Mouse (Mus musculus): ENCODE measurements around the gene Slc23a2. TPM values are rescaled to one million over a fixed set of nuclear protein-coding genes. Genes with fewer than 3 reads are reported as not detected.

Slc23a2 gene
- polyA plus RNA-seq, 1 experiment from 2014 or later, result 5.6 TPM

DNA sequence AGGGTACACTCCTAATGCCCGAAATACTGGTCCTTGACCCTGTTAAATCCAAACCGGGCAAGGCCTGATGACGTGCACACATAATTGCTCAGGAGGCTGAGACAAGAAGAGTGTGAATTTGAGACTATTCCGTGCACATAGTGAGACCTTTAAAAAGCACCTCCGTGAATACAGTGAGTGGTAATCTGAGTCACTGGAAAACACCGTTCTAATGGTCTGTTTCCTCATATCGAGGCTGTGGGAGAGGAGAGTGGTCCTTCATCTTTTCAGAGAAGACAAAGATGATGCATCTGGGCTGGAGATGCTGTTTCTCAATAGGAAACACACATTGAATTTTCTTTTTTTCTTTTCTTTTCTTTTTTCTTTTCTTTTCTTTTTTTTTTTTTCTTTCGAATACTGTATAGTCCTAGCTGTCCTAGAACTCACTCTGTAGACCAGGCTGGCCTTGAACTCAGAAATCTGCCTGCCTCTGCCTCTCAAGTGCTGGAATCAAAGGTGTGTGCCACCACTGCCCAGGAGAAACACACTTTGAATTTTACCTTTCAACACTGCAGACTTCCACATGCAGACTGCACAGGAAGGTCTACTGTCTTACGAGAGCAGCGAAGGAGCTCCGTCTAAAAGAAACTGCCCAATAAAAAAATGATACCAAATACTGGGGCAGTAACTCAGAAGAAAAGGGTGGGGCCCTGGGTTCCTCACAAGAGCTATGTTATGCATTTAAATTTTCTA, 113.4 kb downstream of the Slc23a2 start:
- H3K4me1 ChIP-seq (replicated peaks; ENCODE audit: control insufficient read depth, insufficient read depth), result 0 out of 2 replicates have a peak, but pooled peaks cover 3% of the 10 kb centered on the region
- no peaks in the 10 kb centered on the region for H3K36me3 ChIP-seq (ENCODE audit: control insufficient read depth, insufficient read depth, low read length)
- ATAC-seq (ENCODE audit: low FRiP score, low TSS enrichment) (no peak), DNase-seq (ENCODE audit: low spot score) (no peak)
- no peak for TF ChIP-seq CTCF (IDR thresholded peaks at IDR 0.05; ENCODE audit: low read depth)
- no peak for TF ChIP-seq EP300 (optimal IDR thresholded peaks at IDR 0.05)
- H3K27ac ChIP-seq (replicated peaks), result peak overlapping the region; percentile 82; the same call in 1 of the 2 replicates
- H3K4me2 ChIP-seq (replicated peaks; ENCODE audit: low read depth), result no peak overlapping the region
- H3K4me3 ChIP-seq (ENCODE audit: low read depth, low read length), result no peak overlapping the region
- H3K9me3 ChIP-seq (ENCODE audit: control insufficient read depth, low read length), result no peaks in the 10 kb centered on the region
- no peaks in the 10 kb centered on the region for H3K27me3 ChIP-seq (ENCODE audit: control insufficient read depth, insufficient read depth, low read length)
- H3K9ac ChIP-seq (ENCODE audit: low read length), result no peak overlapping the region
- WGBS, result 73% methylated on average over 11 of the region's 11 CpGs

DNA sequence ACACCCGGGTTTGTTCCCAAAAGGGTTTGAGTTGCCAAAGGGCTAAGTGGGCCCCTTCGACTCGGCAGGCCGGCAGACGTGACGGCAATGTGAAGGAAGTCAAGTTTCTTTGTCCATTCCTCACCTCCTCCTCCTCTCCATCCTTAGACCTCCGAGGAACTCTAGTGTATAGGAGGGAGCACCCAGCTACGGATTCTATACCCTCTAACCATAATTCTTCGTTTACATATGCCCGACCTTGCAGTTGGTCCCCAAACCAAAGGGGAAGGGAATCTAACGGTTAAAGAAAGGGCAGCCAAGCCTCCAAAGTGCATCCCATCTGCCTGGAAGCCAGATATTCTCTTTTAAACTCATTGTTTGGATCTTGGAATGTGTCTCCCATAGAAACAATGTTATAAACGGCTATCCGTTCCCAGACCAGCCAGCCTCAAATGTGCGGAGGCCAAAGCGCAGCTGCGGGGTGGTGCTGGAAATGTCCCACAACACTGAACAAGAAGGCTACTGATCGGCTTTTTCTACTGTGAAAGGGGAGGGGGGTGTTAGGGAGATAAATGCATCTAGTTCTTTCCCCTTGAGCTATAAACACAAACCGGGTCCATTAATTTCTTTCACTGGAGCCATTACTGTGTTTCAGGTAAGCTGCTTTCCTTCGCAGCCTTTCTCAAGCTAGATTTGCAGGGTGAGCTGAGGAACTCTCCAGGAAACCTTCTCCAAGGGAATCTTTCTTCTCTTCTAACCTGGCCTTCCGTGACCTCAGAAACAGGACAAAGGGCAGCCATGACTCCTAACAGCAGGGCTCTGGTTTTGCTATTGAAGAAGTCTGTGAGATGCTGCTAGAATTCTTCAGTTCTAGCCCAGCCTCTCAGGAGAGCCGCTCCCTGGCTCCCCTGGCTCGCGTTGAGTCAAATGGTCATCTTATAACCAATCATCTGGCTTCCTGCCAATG, 114.2 kb downstream of the Slc23a2 start:
- Histone ChIP-seq H3K27me3 (ENCODE audit: control insufficient read depth, insufficient read depth, low read length) (no peaks in the 10 kb centered on the region), H3K4me3 (ENCODE audit: low read depth, low read length) (peak overlapping the region; percentile 55), H3K36me3 (ENCODE audit: control insufficient read depth, insufficient read depth, low read length) (no peaks in the 10 kb centered on the region), H3K9me3 (ENCODE audit: control insufficient read depth, low read length) (no peaks in the 10 kb centered on the region), H3K4me2 (replicated peaks; ENCODE audit: low read depth) (peak overlapping the region; percentile 80), H3K9ac (ENCODE audit: low read length) (peak overlapping the region; percentile 13), H3K4me1 (replicated peaks; ENCODE audit: control insufficient read depth, insufficient read depth) (0 out of 2 replicates have a peak, but pooled peaks cover 3% of the 10 kb centered on the region), H3K27ac (replicated peaks) (peak overlapping the region; percentile 82)
- DNase-seq (ENCODE audit: low spot score) (peak; percentile 25), ATAC-seq (ENCODE audit: low FRiP score, low TSS enrichment) (peak; percentile 41; the same call in 1 of the 2 replicates)
- WGBS, result 17% methylated on average over 23 of the region's 23 CpGs
- no peak for TF ChIP-seq CTCF (IDR thresholded peaks at IDR 0.05; ENCODE audit: low read depth)
- no peak for TF ChIP-seq EP300 (optimal IDR thresholded peaks at IDR 0.05)

DNA sequence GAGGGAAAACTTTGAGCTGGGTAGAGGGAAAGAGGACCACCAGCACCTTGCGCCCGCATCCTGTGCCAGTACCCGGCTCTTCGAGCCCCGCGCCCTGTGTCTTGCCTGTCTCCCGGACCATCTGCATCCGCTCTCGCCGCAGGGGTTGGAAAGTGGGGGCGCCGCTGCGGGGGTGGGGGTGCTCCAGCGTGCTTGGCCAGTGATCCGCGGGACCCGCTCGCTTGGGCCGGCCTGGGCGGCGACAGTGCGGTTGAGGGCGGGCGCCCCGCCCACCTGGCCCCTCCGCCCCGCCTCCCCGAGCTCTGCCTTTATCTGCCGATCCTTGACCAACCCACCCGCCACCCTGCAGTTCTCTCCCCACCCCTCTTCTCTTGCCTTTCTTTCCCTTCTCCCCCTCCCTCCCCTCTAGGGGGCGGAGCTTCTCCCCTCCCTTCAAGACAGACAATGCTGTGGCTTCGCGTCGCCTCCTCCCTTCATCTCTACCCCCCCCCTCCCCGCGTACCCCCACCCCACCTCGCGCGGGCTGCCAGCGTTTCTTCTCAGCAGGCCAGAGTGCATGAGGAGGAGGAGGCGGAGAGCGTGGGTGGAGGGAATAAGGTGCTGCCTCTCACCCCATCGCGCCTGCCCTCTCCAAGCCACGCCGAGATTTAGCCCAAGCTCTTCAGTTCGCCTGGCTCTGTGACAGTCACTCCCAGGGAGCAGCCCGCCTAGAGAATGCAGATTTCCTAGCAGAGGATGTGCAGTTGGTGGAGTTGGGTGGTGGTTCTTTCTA, 115.1 kb downstream of the Slc23a2 start, which contains the start of gene Rassf2:
Rassf2 (minus strand) TSS at position 613 of the 772 bp plus-strand sequence.
- ATAC-seq (ENCODE audit: low FRiP score, low TSS enrichment), result peak; percentile 82

DNA sequence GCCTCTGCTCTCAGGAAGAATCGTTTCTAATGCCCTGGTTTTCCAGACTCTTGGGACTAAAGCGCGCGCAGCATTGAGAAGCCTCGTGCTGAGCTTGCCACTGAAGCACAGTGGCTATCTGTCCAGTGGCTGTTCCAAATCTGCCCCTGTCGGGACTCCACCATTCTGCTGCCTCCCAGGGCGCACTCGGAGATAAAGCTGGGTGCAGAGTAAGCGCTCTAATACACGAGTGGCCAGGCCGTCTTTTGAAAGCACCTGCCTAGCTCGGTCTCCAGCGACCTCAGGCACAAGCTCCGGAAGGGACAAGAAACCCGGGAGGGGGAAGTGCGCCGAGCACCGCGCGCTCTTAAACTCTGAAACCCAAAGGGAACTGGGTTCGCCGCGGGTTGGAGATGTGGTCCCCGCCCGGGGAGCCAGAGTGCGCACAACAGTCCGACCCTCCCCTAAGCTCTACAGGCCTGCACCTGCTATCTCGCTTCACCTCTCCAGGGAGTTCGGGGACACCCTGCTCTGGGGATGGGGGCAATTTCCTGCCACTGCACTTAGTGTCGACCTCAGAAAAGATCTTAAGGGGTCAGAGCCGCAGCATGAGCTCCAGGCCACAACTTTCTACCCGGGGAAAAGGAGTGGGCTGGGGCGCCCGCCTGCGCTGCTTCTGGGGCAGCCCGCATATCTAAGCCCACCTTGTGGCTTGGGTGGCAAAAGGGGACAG, 115.9 kb downstream of the Slc23a2 start:
- H3K9me3 ChIP-seq (ENCODE audit: control insufficient read depth, low read length), result no peaks in the 10 kb centered on the region
- DNase-seq (ENCODE audit: low spot score) (peak; percentile 34), ATAC-seq (ENCODE audit: low FRiP score, low TSS enrichment) (peak; percentile 32; the same call in 1 of the 2 replicates)
- 0 out of 2 replicates have a peak, but pooled peaks cover 3% of the 10 kb centered on the region for H3K4me1 ChIP-seq (replicated peaks; ENCODE audit: control insufficient read depth, insufficient read depth)
- no peaks in the 10 kb centered on the region for H3K36me3 ChIP-seq (ENCODE audit: control insufficient read depth, insufficient read depth, low read length)
- H3K4me3 ChIP-seq (ENCODE audit: low read depth, low read length), result peak overlapping the region; percentile 55
- peak overlapping the region; percentile 74 for H3K27ac ChIP-seq (replicated peaks)
- H3K9ac ChIP-seq (ENCODE audit: low read length), result peak overlapping the region; percentile 69
- TF ChIP-seq CTCF (IDR thresholded peaks at IDR 0.05; ENCODE audit: low read depth) (no peak), EP300 (optimal IDR thresholded peaks at IDR 0.05) (no peak)
- WGBS, result 2% methylated on average over 36 of the region's 36 CpGs
- no peaks in the 10 kb centered on the region for H3K27me3 ChIP-seq (ENCODE audit: control insufficient read depth, insufficient read depth, low read length)
- peak overlapping the region; percentile 80 for H3K4me2 ChIP-seq (replicated peaks; ENCODE audit: low read depth)

More for the DNA sequence above, 115.1 kb downstream of the Slc23a2 start, which contains the start of gene Rassf2:
- 0 out of 2 replicates have a peak, but pooled peaks cover 3% of the 10 kb centered on the region for H3K4me1 ChIP-seq (replicated peaks; ENCODE audit: control insufficient read depth, insufficient read depth)
- no peaks in the 10 kb centered on the region for H3K36me3 ChIP-seq (ENCODE audit: control insufficient read depth, insufficient read depth, low read length)
- peak within 1 kb of the TSS; percentile 69 for H3K9ac ChIP-seq (ENCODE audit: low read length)
- H3K27me3 ChIP-seq (ENCODE audit: control insufficient read depth, insufficient read depth, low read length), result no peaks in the 10 kb centered on the region
- H3K4me2 ChIP-seq (replicated peaks; ENCODE audit: low read depth), result peak within 1 kb of the TSS; percentile 80
- no peaks in the 10 kb centered on the region for H3K9me3 ChIP-seq (ENCODE audit: control insufficient read depth, low read length)
- peak; percentile 75 for DNase-seq (ENCODE audit: low spot score)
- TF ChIP-seq CTCF (IDR thresholded peaks at IDR 0.05; ENCODE audit: low read depth) (peak; percentile 28), EP300 (optimal IDR thresholded peaks at IDR 0.05) (no peak)
- peak within 1 kb of the TSS; percentile 82 for H3K27ac ChIP-seq (replicated peaks)
- WGBS, result 1% methylated on average over 32 of the region's 48 CpGs
- peak within 1 kb of the TSS; percentile 55 for H3K4me3 ChIP-seq (ENCODE audit: low read depth, low read length)

DNA sequence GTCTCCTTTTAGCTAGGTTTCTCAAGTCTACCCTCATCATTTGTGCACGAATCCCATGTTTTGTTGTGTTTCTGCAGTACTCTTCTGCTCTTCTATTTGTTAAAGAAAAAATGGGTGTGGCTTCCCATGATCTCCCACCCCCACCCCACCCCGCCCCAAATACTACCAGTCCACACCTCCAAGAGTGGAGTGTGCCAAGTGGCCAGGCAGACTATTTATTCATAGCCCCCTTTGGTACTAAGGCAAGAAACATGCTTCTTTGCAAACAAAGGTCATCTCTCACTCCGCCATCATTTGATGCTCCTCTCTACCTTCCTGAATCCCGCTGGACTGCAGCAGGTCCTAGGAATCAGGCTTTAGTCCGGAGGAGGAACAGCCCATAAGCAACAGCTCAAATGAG, 116.8 kb downstream of the Slc23a2 start:
- no peaks in the 10 kb centered on the region for H3K9me3 ChIP-seq (ENCODE audit: control insufficient read depth, low read length)
- H3K27me3 ChIP-seq (ENCODE audit: control insufficient read depth, insufficient read depth, low read length), result no peaks in the 10 kb centered on the region
- DNase-seq (ENCODE audit: low spot score), result no peak
- H3K36me3 ChIP-seq (ENCODE audit: control insufficient read depth, insufficient read depth, low read length), result no peaks in the 10 kb centered on the region
- no peak overlapping the region; the same call in 1 of the 2 replicates for H3K4me3 ChIP-seq (ENCODE audit: low read depth, low read length)
- no peak overlapping the region for H3K9ac ChIP-seq (ENCODE audit: low read length)
- peak overlapping the region; percentile 80 for H3K4me2 ChIP-seq (replicated peaks; ENCODE audit: low read depth)
- 0 out of 2 replicates have a peak, but pooled peaks cover 3% of the 10 kb centered on the region for H3K4me1 ChIP-seq (replicated peaks; ENCODE audit: control insufficient read depth, insufficient read depth)
- TF ChIP-seq EP300 (optimal IDR thresholded peaks at IDR 0.05), result no peak
- ATAC-seq (ENCODE audit: low FRiP score, low TSS enrichment), result no peak
- 44% methylated on average over 5 of the region's 5 CpGs for WGBS
- H3K27ac ChIP-seq (replicated peaks), result no peak overlapping the region

Data from stomach, postnatal 0 days (tissue).